Mouse (Mus musculus) thymus, adult 18-20 months (tissue): ENCODE measurements around the gene Gpr19.

Experiments used
- DNase-seq, 2 experiments: peaks; one replicate each; pipeline ENCODE4 v3.0.0; 2022; ENCODE audit warnings: mixed read lengths in 2 of 2

Gpr19 gene

GRCm38 (mm10) chr6:134898095-134898965, at the start of gene Gpr19:
Gene Gpr19, minus strand, starts transcription at chr6:134898578.
- DNase-seq: peak; percentile 72 to 75

DNA sequence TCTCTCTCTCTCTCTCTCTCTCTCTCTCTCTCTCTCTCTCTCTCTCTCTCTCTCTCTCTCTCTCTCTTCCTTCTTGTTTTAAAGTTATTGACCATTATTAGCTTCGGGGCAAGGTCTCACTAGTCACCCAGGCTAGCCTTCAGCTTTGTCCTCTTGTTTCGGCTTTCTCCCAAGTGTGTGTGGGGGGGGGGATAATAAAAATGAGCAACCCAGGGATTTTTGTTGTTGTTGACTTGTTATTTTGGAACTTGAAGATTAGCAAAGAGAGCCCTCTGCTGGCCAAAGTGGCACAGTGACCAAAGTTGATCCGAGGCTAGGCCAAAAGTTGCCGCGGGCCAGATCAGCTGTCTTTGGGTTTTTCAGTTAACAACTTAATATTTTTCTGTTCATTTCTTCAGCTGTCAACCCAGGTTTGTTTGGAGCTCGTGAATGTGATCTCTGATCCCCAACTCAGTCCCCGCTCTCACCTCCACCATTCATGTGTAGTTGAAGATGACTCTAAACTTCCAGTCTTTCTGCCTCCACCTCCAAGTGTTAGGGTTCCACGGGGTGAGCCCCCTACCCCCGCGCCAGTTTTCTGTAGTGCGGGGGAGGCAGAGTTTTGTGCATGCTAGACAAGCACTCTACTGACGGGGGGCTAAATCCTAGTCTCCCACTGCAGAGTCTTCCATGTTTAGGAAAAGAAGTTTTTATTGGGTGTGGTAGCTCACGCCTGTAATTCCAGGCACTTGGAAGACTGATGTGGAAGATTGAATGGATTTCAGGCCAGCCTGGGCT, 49.1 kb upstream of the Gpr19 start:
- DNase-seq: peak; percentile 43 to 52

- no peak for DNase-seq
Observed at GRCm38 (mm10) chr6:134946858-134947257, 48.5 kb upstream of the Gpr19 start.

- no peak for DNase-seq
Observed at GRCm38 (mm10) chr6:134946054-134946453, 47.7 kb upstream of the Gpr19 start.

DNA sequence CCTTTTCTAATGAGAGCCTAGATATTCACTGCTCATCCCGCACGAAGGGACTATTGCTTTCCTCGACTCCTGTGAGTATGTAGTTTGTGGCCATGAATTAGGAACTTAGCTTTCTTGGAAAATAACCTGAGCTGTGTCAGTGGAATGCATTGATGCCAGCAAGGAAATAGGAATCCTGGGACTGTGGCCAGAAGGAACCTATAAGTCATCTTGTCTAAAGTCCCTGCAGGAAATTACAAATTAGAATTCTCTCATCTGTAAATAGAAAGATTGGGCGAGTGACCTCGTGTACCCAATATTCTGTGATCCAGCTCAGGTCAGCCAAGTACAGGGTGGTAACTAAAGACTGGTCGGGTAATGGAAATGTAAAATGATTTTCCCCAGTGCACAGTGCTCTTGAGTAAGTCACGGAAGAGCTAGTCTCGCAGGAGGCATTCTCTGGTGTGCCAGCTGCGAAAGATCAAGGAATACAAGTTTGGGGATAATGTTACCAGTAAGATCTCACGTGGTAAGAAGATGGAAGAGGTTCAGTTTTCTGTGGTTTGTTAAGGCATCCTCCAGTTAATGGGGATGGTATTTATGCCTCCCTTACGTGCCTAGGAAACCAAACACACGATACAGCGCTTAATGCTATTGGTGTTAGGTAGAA, 45.5 kb upstream of the Gpr19 start:
- no peak for DNase-seq

DNA sequence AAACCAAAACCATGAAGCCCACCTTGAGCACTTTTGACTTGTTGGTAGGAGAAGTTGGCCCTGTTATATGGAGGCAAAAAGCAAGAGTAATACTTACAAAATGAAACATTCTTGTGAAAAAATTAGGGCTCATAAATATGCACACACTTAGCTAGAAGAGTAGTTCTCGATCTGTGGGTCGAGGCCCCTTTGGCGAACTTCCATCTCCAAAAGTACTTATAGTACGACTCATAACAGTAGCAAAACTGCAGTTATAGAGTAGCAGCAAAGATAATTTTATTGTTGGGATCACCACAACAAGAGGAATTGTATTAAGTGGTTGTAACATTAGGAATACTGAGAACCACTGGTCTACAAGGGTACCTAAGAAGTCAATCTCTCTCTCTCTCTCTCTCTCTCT, 41.4 kb upstream of the Gpr19 start:
- DNase-seq: no peak

DNA sequence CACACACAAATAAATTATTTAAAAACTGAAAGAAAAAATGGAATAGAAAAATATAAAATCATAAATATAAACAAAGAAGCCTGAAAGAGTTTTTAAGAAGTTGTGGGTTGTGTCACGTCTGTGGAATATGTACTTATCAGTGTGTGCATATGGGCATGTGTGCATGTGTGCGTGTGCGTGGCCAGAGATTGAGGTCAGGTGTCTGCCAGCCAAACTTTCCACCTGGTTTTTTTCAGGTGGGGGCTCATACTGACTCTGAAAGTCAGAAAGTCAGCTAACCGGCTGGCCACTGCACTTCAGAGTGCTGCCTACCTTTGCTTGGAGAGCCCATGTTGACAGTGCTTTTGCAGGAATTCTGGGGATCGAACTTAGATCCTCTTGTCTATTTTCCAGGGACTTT, 35.9 kb upstream of the Gpr19 start:
- DNase-seq: no peak

- DNase-seq: no peak
Observed at GRCm38 (mm10) chr6:134933207-134933558, 34.8 kb upstream of the Gpr19 start.

DNA sequence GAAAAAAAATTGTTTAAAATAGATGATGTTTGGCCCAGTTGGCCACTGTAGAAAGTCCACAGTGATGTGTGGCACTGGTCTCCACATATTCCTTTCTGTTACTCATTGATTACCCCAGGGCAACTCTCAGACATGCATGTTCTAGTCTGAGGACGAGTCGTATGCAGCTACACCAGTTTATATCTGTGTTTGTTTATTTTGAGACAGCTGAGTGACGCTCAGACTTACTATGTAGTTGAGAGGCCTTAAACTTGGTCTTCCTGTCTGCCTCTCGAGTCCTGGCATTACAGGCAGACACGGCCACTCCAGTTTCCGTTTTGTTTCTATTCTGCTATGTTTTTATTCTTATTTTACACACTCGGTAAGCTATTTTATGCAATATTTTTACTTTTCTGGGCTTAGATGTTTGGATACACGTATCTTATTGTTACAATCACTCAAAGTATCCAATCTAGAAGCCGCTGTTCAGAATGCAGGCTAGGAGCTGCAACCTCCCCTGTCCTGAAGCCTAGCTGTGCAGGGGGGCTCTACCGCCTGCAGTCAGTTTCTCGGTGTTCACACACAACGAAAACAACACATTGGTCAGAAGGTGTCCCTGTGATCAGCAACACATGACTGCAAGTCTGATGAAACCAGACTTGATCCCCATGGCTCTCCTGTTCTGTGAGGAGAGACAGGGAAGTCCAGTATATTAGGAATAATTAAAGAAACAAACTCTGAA, 34.3 kb upstream of the Gpr19 start:
- no peak for DNase-seq

DNA sequence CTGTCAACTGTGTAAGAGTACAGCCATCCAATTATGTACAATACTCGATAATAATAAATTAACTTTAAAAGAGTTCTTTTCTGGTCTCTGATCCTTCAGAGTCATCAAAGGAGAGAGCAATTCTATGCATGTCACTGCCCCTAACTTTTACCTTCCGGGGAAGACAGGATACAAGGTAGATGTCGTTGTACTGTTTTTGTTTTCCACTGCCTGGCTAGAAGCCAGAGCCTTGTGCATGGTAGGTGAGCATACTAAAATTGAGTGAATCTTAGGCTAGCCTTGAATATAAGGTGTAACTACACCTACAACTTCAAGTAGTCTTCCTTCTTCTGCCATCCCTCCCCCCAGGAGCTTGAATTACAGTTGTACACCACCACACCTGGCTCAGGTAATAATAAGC, 32.8 kb upstream of the Gpr19 start:
- no peak for DNase-seq

GRCm38 (mm10) chr6:134930383-134930782, 32.0 kb upstream of the Gpr19 start:
- no peak for DNase-seq

DNA sequence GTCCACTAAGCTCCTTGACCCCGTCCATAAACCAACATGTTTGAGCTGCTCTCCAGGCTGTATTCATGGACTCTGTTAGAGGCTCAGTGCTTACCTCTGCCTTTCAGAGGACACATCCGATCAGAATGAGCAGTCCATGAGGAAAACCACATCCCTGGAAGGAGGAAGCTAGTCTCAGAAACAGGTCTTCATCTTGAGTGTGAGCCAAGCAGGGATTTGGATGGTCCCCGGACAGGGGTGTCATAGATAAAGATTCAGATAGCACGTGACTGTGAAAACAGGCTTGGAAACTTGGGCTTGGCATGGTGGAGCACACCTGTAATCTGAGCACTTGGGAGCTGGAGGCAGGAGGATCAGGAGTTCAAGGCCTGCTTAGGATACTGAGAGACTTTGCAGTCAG, 31.5 kb upstream of the Gpr19 start:
- no peak for DNase-seq

DNA sequence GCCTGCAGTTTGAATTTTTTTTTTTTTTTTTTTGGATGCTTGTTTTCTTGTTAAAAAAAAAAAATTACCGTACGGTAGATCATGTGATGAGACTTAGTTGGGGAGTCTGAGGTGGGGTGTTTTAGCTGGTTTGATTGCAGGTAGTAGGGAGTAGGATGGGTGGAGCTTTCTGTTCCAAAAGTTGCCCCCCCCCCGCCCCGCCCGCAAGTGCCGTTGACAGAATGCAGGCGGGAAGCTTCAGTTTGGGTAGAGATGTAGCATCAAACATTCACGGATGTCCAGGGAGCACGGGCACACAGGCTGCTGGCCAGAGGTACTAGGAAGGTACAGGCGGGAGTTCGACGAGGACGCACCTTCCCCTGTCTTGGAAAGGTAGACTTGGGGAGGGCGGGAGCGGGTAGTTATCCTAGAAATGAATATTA, 30.5 kb upstream of the Gpr19 start:
- peak in 1 of 2 experiments; percentile 55 for DNase-seq

- peak; percentile 67 to 77 for DNase-seq
Observed at GRCm38 (mm10) chr6:134928096-134928888, 29.9 kb upstream of the Gpr19 start.

DNA sequence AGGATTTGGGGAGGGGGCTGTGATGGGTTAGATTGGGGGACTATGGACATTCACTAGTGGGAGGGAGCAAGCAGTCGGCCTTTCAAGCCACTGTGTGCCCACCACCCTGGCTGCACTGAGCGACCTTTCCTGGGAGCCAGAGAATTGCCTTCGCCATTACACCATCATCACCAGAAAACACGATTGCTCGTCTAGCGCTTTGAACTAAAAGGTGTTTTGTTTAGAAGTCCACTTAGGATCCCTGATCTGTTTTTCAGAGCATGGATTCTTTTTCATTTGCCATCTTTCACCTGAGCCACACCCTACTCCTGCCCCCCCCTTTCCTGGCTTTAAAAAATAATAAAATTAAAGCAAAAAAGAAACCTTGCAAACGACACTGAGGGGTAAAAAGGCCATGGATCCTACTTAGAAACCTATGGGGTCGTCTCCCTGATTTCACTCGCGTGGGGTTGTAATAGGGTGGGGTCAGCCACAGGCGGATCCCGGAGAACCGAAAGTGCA, 29.3 kb upstream of the Gpr19 start:
- DNase-seq: no peak

GRCm38 (mm10) chr6:134926803-134927594, 28.6 kb upstream of the Gpr19 start:
- peak in 1 of 2 experiments; percentile 57 for DNase-seq

- no peak for DNase-seq
Observed at GRCm38 (mm10) chr6:134926338-134926705, 27.9 kb upstream of the Gpr19 start.

DNA sequence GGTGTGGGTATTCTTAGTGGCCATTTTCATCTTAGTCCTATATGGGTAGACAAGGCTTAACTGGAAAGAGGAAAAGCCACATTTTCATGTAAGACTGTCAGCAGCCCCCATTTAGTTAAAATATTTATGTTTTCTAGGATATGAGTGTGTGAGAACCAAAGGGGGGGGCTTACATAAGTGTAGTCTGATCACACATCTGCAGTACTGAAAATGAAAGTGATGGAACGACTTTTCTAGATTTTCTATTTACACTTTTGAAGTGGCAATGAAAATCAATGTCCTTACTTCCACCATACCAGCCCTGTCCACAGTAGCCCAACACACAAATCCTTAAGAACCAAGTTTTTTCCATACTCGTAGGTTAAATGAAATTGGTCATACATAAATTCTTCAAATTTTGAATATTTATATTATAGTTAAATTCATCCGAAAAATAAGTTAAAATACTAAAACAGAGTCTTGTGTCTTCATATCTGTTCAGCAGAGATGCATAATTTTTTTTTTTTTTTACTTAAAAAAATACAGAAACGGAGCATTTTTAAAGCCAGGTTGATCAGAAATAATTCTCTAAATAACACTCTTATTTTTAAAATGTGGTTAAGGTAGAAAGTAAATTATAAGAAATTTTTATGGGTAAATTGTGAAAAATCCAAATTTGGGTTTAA, 27.4 kb upstream of the Gpr19 start:
- no peak for DNase-seq

- no peak for DNase-seq
Observed at GRCm38 (mm10) chr6:134924262-134924661, 25.9 kb upstream of the Gpr19 start.

DNA sequence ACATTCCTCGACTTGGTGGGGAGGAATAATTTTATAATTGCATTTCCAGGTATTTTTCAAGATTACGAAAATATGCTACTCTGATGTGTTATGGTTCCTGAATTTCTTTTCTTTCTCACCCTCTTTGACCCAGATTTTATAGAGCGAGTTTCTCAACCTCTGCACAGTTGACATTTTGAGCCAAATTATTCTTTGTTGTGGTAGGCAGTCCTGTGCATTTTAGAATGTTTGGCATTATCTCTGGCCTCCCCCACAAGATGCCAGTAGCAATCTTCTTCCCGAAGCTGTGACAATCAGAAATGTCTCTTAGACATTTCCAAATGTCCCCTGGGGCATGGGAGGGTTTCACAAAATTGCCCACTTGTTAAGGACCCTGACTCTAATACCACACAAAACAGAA, 25.3 kb upstream of the Gpr19 start:
- DNase-seq: no peak
